Mouse (Mus musculus) midbrain, embryonic 11.5 days (tissue): ENCODE results near the gene Kbtbd12. TPM values are rescaled to one million over a fixed set of nuclear protein-coding genes. Genes with fewer than 3 reads are reported as not detected.

ENCODE experiments used
- ATAC-seq: fragments of 200-750 bp; cut with Nextera tagmentation; 2 replicates; pipeline ENCODE4 v1.8.0; 2017; ENCODE audit warnings: moderate TSS enrichment, moderate library complexity; ENCODE audit not compliant: low FRiP score
- DNase-seq: peaks from one replicate; pipeline ENCODE4 v3.0.0; 2015; ENCODE audit warnings: low spot score; ENCODE audit errors: missing footprints
- H3K27ac ChIP-seq: fragments of 300-500 bp; sonication (generic); 2 replicates; pipeline ENCODE4 v1.5.1; 2014; ENCODE audit warnings: low read depth, low read length
- H3K27me3 ChIP-seq: fragments of 300-500 bp; sonication (generic); 2 replicates; pipeline ENCODE4 v1.6.1; 2014; ENCODE audit warnings: mild to moderate bottlenecking, low read length, moderate library complexity, mixed read lengths; ENCODE audit not compliant: control insufficient read depth, insufficient read depth
- H3K36me3 ChIP-seq: fragments of 300-500 bp; sonication (generic); 2 replicates; pipeline ENCODE4 v1.6.1; 2014; ENCODE audit warnings: mild to moderate bottlenecking, low read length, moderate library complexity, mixed read lengths; ENCODE audit not compliant: control insufficient read depth, insufficient read depth
- H3K4me1 ChIP-seq: fragments of 300-500 bp; sonication (generic); 2 replicates; pipeline ENCODE4 v1.6.1; 2014; ENCODE audit warnings: low read length; ENCODE audit not compliant: control insufficient read depth, insufficient read depth
- H3K4me2 ChIP-seq: fragments of 300-500 bp; sonication (generic); 2 replicates; pipeline ENCODE4 v1.6.1; 2014; ENCODE audit warnings: mild to moderate bottlenecking, moderate library complexity
- H3K4me3 ChIP-seq: fragments of 300-500 bp; sonication (generic); 2 replicates; pipeline ENCODE4 v1.5.1; 2014; ENCODE audit warnings: low read depth, low read length
- H3K9ac ChIP-seq: fragments of 300-500 bp; sonication (generic); 2 replicates; pipeline ENCODE4 v1.6.1; 2014; ENCODE audit warnings: low read length
- H3K9me3 ChIP-seq: fragments of 300-500 bp; sonication (generic); 2 replicates; pipeline ENCODE4 v1.6.1; 2016; ENCODE audit warnings: low read length; ENCODE audit not compliant: control insufficient read depth
- WGBS: fragments of 180-500 bp; shearing (Covaris S2); extraction: QIAGEN DNeasy Blood & Tissue Kit; methylation state at CpG from one replicate; pipeline ENCODE4 v1.1.7; 2014; 5-methylcytosine and 5-hydroxymethylcytosine counted together
- polyA plus RNA-seq: library from polyadenylated mRNA; unstranded; fragments of >200 nt; fragmentation: Nextera tagmentation; extraction: Ambion mirVana; gene quantifications from 2 replicates; pipeline ENCODE4 v1.2.1, GENCODE M21; 2014

The Kbtbd12 gene
- polyA plus RNA-seq, 1 experiment from 2014 or later = not detected

- no peaks in the 10 kb centered on the region for H3K27me3 ChIP-seq
- no peak overlapping the region for H3K4me3 ChIP-seq
- peaks cover 2% of the 10 kb centered on the region; the same call in 1 of the 2 replicates for H3K4me1 ChIP-seq
- H3K36me3 ChIP-seq = no peaks in the 10 kb centered on the region
- WGBS = 87% methylated on average over 3 of the region's 3 CpGs
- no peak for DNase-seq
- no peak overlapping the region for H3K27ac ChIP-seq
- no peaks in the 10 kb centered on the region for H3K9me3 ChIP-seq
- H3K9ac ChIP-seq = no peak overlapping the region
- no peak overlapping the region for H3K4me2 ChIP-seq
- ATAC-seq = no peak
Observed at GRCm38 (mm10) chr6:88523451-88523850, 114.3 kb downstream of the Kbtbd12 start.

GRCm38 (mm10) chr6:88523043-88523442 is 114.7 kb downstream of the Kbtbd12 start:
- DNase-seq (no peak), ATAC-seq (no peak)
- Histone ChIP-seq H3K27ac (no peak overlapping the region), H3K4me1 (peaks cover 2% of the 10 kb centered on the region; the same call in 1 of the 2 replicates), H3K9ac (no peak overlapping the region), H3K27me3 (no peaks in the 10 kb centered on the region), H3K36me3 (no peaks in the 10 kb centered on the region), H3K4me2 (no peak overlapping the region), H3K9me3 (no peaks in the 10 kb centered on the region), H3K4me3 (no peak overlapping the region)
- WGBS = 78% methylated on average over 3 of the region's 3 CpGs

- H3K9ac ChIP-seq = no peak overlapping the region
- H3K4me3 ChIP-seq = no peak overlapping the region
- H3K4me2 ChIP-seq = no peak overlapping the region
- no peaks in the 10 kb centered on the region for H3K27me3 ChIP-seq
- DNase-seq = no peak
- no peaks in the 10 kb centered on the region for H3K9me3 ChIP-seq
- 74% methylated on average over 3 of the region's 3 CpGs for WGBS
- no peak overlapping the region for H3K27ac ChIP-seq
- no peaks in the 10 kb centered on the region for H3K36me3 ChIP-seq
- no peak for ATAC-seq
- H3K4me1 ChIP-seq = peaks cover 6% of the 10 kb centered on the region
Observed at GRCm38 (mm10) chr6:88522606-88523005, 115.1 kb downstream of the Kbtbd12 start.

GRCm38 (mm10) chr6:88521821-88522220 is 115.9 kb downstream of the Kbtbd12 start:
- ATAC-seq = no peak
- WGBS = 89% methylated on average over 7 of the region's 7 CpGs
- Histone ChIP-seq H3K4me3 (no peak overlapping the region), H3K9ac (no peak overlapping the region), H3K27ac (no peak overlapping the region), H3K36me3 (no peaks in the 10 kb centered on the region), H3K9me3 (no peaks in the 10 kb centered on the region), H3K4me2 (no peak overlapping the region), H3K27me3 (no peaks in the 10 kb centered on the region), H3K4me1 (peaks cover 12% of the 10 kb centered on the region)
- no peak for DNase-seq

GRCm38 (mm10) chr6:88518404-88519263 is 119.1 kb downstream of the Kbtbd12 start, which contains the start of gene Sec61a1:
Gene Sec61a1, minus strand, starts transcription at chr6:88518905.
- Histone ChIP-seq H3K27me3 (no peaks in the 10 kb centered on the region), H3K9ac (peak within 1 kb of the TSS; percentile 93), H3K4me1 (peaks cover 12% of the 10 kb centered on the region), H3K4me2 (peak within 1 kb of the TSS; percentile 77), H3K27ac (peak within 1 kb of the TSS; percentile 70), H3K36me3 (peaks cover 21% of the 10 kb centered on the region), H3K4me3 (peak within 1 kb of the TSS; percentile 87), H3K9me3 (no peaks in the 10 kb centered on the region)
- ATAC-seq (peak; percentile 98), DNase-seq (peak; percentile 99)
- under 1% methylated on average over 62 of the region's 80 CpGs for WGBS

GRCm38 (mm10) chr6:88517701-88518403 is 119.9 kb downstream of the Kbtbd12 start:
- ATAC-seq (no peak), DNase-seq (peak; percentile 91)
- WGBS = 20% methylated on average over 18 of the region's 18 CpGs
- no peaks in the 10 kb centered on the region for H3K9me3 ChIP-seq
- peaks cover 12% of the 10 kb centered on the region for H3K4me1 ChIP-seq
- peaks cover 21% of the 10 kb centered on the region for H3K36me3 ChIP-seq
- no peaks in the 10 kb centered on the region for H3K27me3 ChIP-seq
- H3K27ac ChIP-seq = peak overlapping the region; percentile 42; the same call in 1 of the 2 replicates
- peak overlapping the region; percentile 87 for H3K4me3 ChIP-seq
- peak overlapping the region; percentile 93 for H3K9ac ChIP-seq
- peak overlapping the region; percentile 77 for H3K4me2 ChIP-seq

- WGBS = 75% methylated on average over 5 of the region's 5 CpGs
- Histone ChIP-seq H3K4me3 (no peak overlapping the region), H3K4me1 (peaks cover 12% of the 10 kb centered on the region), H3K27me3 (no peaks in the 10 kb centered on the region), H3K4me2 (no peak overlapping the region), H3K27ac (no peak overlapping the region), H3K9me3 (no peaks in the 10 kb centered on the region), H3K9ac (no peak overlapping the region), H3K36me3 (peaks cover 31% of the 10 kb centered on the region)
- DNase-seq (no peak), ATAC-seq (no peak)
Observed at GRCm38 (mm10) chr6:88516667-88517066, 121.1 kb downstream of the Kbtbd12 start.

- Histone ChIP-seq H3K27ac (no peak overlapping the region), H3K4me3 (no peak overlapping the region), H3K9me3 (no peaks in the 10 kb centered on the region), H3K9ac (no peak overlapping the region), H3K36me3 (peaks cover 31% of the 10 kb centered on the region), H3K27me3 (no peaks in the 10 kb centered on the region), H3K4me1 (peaks cover 12% of the 10 kb centered on the region), H3K4me2 (no peak overlapping the region)
- ATAC-seq (no peak), DNase-seq (no peak)
- WGBS = 91% methylated on average over 8 of the region's 8 CpGs
Observed at GRCm38 (mm10) chr6:88515971-88516370, 121.8 kb downstream of the Kbtbd12 start.

- Histone ChIP-seq H3K4me3 (no peak overlapping the region), H3K9me3 (no peaks in the 10 kb centered on the region), H3K27ac (no peak overlapping the region), H3K9ac (no peak overlapping the region), H3K4me1 (peaks cover 10% of the 10 kb centered on the region), H3K36me3 (peaks cover 42% of the 10 kb centered on the region), H3K27me3 (no peaks in the 10 kb centered on the region), H3K4me2 (no peak overlapping the region)
- ATAC-seq (no peak), DNase-seq (no peak)
- 88% methylated on average over 4 of the region's 4 CpGs for WGBS
Observed at GRCm38 (mm10) chr6:88514546-88514945, 123.2 kb downstream of the Kbtbd12 start.
